Mouse (Mus musculus) kidney, embryonic 14.5 days (tissue): Measurements from ENCODE around the gene Krt35. TPM values are rescaled to one million over a fixed set of nuclear protein-coding genes. Genes with fewer than 3 reads are reported as not detected.
A peak's percentile ranks its signal among the peaks of the same experiment; 100 is the strongest.

ENCODE experiments used
- ATAC-seq: fragments of 200-750 bp; cut with Nextera tagmentation; 2 replicates; pipeline ENCODE4 v1.8.0; 2017; ENCODE audit warnings: moderate number of reproducible peaks, mild to moderate bottlenecking, moderate TSS enrichment, moderate library complexity; ENCODE audit not compliant: low FRiP score, low TSS enrichment
- H3K27ac ChIP-seq: fragments of 300-500 bp; sonication (generic); 2 replicates; pipeline ENCODE4 v1.5.1; 2014; ENCODE audit warnings: low read depth, mild to moderate bottlenecking, low read length, moderate library complexity, mixed read lengths
- H3K27me3 ChIP-seq: fragments of 300-500 bp; sonication (generic); 2 replicates; pipeline ENCODE4 v1.6.1; 2014; ENCODE audit warnings: mild to moderate bottlenecking, low read length; ENCODE audit not compliant: control insufficient read depth, insufficient read depth
- H3K36me3 ChIP-seq: fragments of 300-500 bp; sonication (generic); 2 replicates; pipeline ENCODE4 v1.6.1; 2014; ENCODE audit warnings: low read length, mixed read lengths; ENCODE audit not compliant: control insufficient read depth, insufficient read depth
- H3K4me1 ChIP-seq: fragments of 300-500 bp; sonication (generic); 2 replicates; pipeline ENCODE4 v1.6.1; 2014; ENCODE audit warnings: low read length, mixed read lengths; ENCODE audit not compliant: control insufficient read depth, insufficient read depth
- H3K4me2 ChIP-seq: fragments of 300-500 bp; sonication (generic); replicated peaks from 2 replicates; pipeline ENCODE4 v1.6.1; 2014; ENCODE audit warnings: low read depth, mild to moderate bottlenecking, low read length
- H3K4me3 ChIP-seq: fragments of 300-500 bp; sonication (generic); 2 replicates; pipeline ENCODE4 v1.5.1; 2014; ENCODE audit warnings: mild to moderate bottlenecking, low read length
- H3K9ac ChIP-seq: fragments of 300-500 bp; sonication (generic); 2 replicates; pipeline ENCODE4 v1.6.1; 2014; ENCODE audit warnings: low read depth, mild to moderate bottlenecking, low read length, moderate library complexity
- H3K9me3 ChIP-seq: fragments of 300-500 bp; sonication (generic); 2 replicates; pipeline ENCODE4 v1.6.1; 2016; ENCODE audit warnings: low read length; ENCODE audit not compliant: control insufficient read depth
- WGBS: fragments of 180-500 bp; shearing (Covaris S2); extraction: QIAGEN DNeasy Blood & Tissue Kit; methylation state at CpG from one replicate; pipeline ENCODE4 v1.1.7; 2014; 5-methylcytosine and 5-hydroxymethylcytosine counted together
- polyA plus RNA-seq: library from polyadenylated mRNA; unstranded; fragments of >200 nt; fragmentation: Nextera tagmentation; extraction: Ambion mirVana; gene quantifications from 2 replicates; pipeline ENCODE4 v1.2.1, GENCODE M21; 2014

Gene Krt35
- not detected in 2 replicates for polyA plus RNA-seq

GRCm38 (mm10) chr11:100096141-100096540, at the start of gene Krt35:
Gene Krt35 (minus strand): TSS chr11:100096241.
- H3K27me3 ChIP-seq = no peaks in the 10 kb centered on the region
- no peak within 1 kb of the TSS for H3K4me2 ChIP-seq
- no peak within 1 kb of the TSS for H3K4me3 ChIP-seq
- H3K9me3 ChIP-seq = no peaks in the 10 kb centered on the region
- H3K9ac ChIP-seq = no peak within 1 kb of the TSS
- no peak within 1 kb of the TSS for H3K27ac ChIP-seq
- H3K4me1 ChIP-seq = peaks cover 15% of the 10 kb centered on the region; the same call in 1 of the 2 replicates
- no peaks in the 10 kb centered on the region for H3K36me3 ChIP-seq
- no peak for ATAC-seq
- WGBS = 63% methylated on average over 9 of the region's 9 CpGs

- H3K9ac ChIP-seq = 0 out of 2 replicates have a peak overlapping the region, but pooled peaks have one; percentile 13
- peak overlapping the region; percentile 60 for H3K4me2 ChIP-seq
- peak overlapping the region; percentile 41 for H3K4me3 ChIP-seq
- H3K27me3 ChIP-seq = peaks cover 21% of the 10 kb centered on the region
- peak; percentile 37; the same call in 1 of the 2 replicates for ATAC-seq
- no peak overlapping the region for H3K27ac ChIP-seq
- no peaks in the 10 kb centered on the region for H3K36me3 ChIP-seq
- H3K9me3 ChIP-seq = no peaks in the 10 kb centered on the region
- H3K4me1 ChIP-seq = peaks cover 21% of the 10 kb centered on the region; the same call in 1 of the 2 replicates
- WGBS = under 1% methylated on average over 20 of the region's 20 CpGs
Measured at GRCm38 (mm10) chr11:100145104-100145503, 49.1 kb upstream of the Krt35 start.

GRCm38 (mm10) chr11:100140966-100141365, 44.9 kb upstream of the Krt35 start:
- H3K9me3 ChIP-seq = no peaks in the 10 kb centered on the region
- H3K27ac ChIP-seq = no peak overlapping the region
- ATAC-seq = no peak
- WGBS = 61% methylated on average over 21 of the region's 21 CpGs
- no peak overlapping the region for H3K9ac ChIP-seq
- H3K27me3 ChIP-seq = peaks cover 13% of the 10 kb centered on the region
- H3K36me3 ChIP-seq = no peaks in the 10 kb centered on the region
- peaks cover 24% of the 10 kb centered on the region; the same call in 1 of the 2 replicates for H3K4me1 ChIP-seq
- H3K4me3 ChIP-seq = no peak overlapping the region
- H3K4me2 ChIP-seq = no peak overlapping the region

- WGBS = 28% methylated on average over 2 of the region's 2 CpGs
- H3K9ac ChIP-seq = no peak overlapping the region
- no peak overlapping the region for H3K4me2 ChIP-seq
- H3K4me1 ChIP-seq = peaks cover 12% of the 10 kb centered on the region; the same call in 1 of the 2 replicates
- H3K27me3 ChIP-seq = no peaks in the 10 kb centered on the region; the same call in 1 of the 2 replicates
- no peaks in the 10 kb centered on the region for H3K9me3 ChIP-seq
- no peak for ATAC-seq
- H3K4me3 ChIP-seq = no peak overlapping the region
- no peak overlapping the region for H3K27ac ChIP-seq
- H3K36me3 ChIP-seq = no peaks in the 10 kb centered on the region
Measured at GRCm38 (mm10) chr11:100139391-100139790, 43.4 kb upstream of the Krt35 start.

GRCm38 (mm10) chr11:100138809-100139208, 42.8 kb upstream of the Krt35 start:
- 52% methylated on average over 7 of the region's 7 CpGs for WGBS
- H3K4me2 ChIP-seq = no peak overlapping the region
- no peaks in the 10 kb centered on the region for H3K36me3 ChIP-seq
- no peak overlapping the region for H3K4me3 ChIP-seq
- peaks cover 12% of the 10 kb centered on the region; the same call in 1 of the 2 replicates for H3K4me1 ChIP-seq
- ATAC-seq = no peak
- no peak overlapping the region for H3K27ac ChIP-seq
- no peaks in the 10 kb centered on the region for H3K9me3 ChIP-seq
- no peaks in the 10 kb centered on the region for H3K27me3 ChIP-seq
- H3K9ac ChIP-seq = no peak overlapping the region

- WGBS = 8% methylated on average over 5 of the region's 5 CpGs
- Histone ChIP-seq H3K9me3 (no peaks in the 10 kb centered on the region), H3K4me3 (no peak overlapping the region), H3K9ac (no peak overlapping the region), H3K36me3 (no peaks in the 10 kb centered on the region), H3K27ac (no peak overlapping the region), H3K4me1 (peaks cover 12% of the 10 kb centered on the region; the same call in 1 of the 2 replicates), H3K27me3 (no peaks in the 10 kb centered on the region), H3K4me2 (no peak overlapping the region)
- peak; percentile 56 for ATAC-seq
Measured at GRCm38 (mm10) chr11:100137693-100138092, 41.7 kb upstream of the Krt35 start.

- no peak for ATAC-seq
Measured at GRCm38 (mm10) chr11:100136559-100136958, 40.5 kb upstream of the Krt35 start.

GRCm38 (mm10) chr11:100135731-100136130, 39.7 kb upstream of the Krt35 start, which contains the start of gene Krt15:
Gene Krt15 (minus strand): TSS chr11:100135928.
- ATAC-seq = no peak
- Histone ChIP-seq H3K4me1 (peaks cover 12% of the 10 kb centered on the region; the same call in 1 of the 2 replicates), H3K27me3 (no peaks in the 10 kb centered on the region), H3K9me3 (no peaks in the 10 kb centered on the region), H3K4me3 (no peak within 1 kb of the TSS), H3K4me2 (no peak within 1 kb of the TSS), H3K9ac (no peak within 1 kb of the TSS), H3K36me3 (no peaks in the 10 kb centered on the region), H3K27ac (no peak within 1 kb of the TSS)
- WGBS = 37% methylated on average over 7 of the region's 7 CpGs

More at GRCm38 (mm10) chr11:100136559-100136958, 40.5 kb upstream of the Krt35 start:
- Histone ChIP-seq H3K4me3 (no peak overlapping the region), H3K27me3 (no peaks in the 10 kb centered on the region), H3K4me2 (no peak overlapping the region), H3K27ac (no peak overlapping the region), H3K36me3 (no peaks in the 10 kb centered on the region), H3K9me3 (no peaks in the 10 kb centered on the region), H3K9ac (no peak overlapping the region), H3K4me1 (peaks cover 12% of the 10 kb centered on the region; the same call in 1 of the 2 replicates)
- 10% methylated on average over 5 of the region's 5 CpGs for WGBS

- no peaks in the 10 kb centered on the region for H3K36me3 ChIP-seq
- no peaks in the 10 kb centered on the region for H3K4me1 ChIP-seq
- 78% methylated on average over 7 of the region's 7 CpGs for WGBS
- H3K27ac ChIP-seq = no peak overlapping the region
- ATAC-seq = no peak
- H3K4me3 ChIP-seq = no peak overlapping the region
- no peaks in the 10 kb centered on the region for H3K27me3 ChIP-seq
- no peaks in the 10 kb centered on the region for H3K9me3 ChIP-seq
- H3K4me2 ChIP-seq = no peak overlapping the region
- H3K9ac ChIP-seq = no peak overlapping the region
Measured at GRCm38 (mm10) chr11:100124901-100125300, 28.9 kb upstream of the Krt35 start.
